Mouse (Mus musculus) regulatory T cell (primary cell): ENCODE data around the gene Snapc2.

Experiments used
- in situ Hi-C: fragments of 300-600 bp; cut with MboI, MseI; formaldehyde crosslinking; loops from one replicate; pipeline ENCODE4 v1.15.1; 2025; ENCODE audit warnings: high pct_unique_total_duplicates

The Snapc2 gene

DNA sequence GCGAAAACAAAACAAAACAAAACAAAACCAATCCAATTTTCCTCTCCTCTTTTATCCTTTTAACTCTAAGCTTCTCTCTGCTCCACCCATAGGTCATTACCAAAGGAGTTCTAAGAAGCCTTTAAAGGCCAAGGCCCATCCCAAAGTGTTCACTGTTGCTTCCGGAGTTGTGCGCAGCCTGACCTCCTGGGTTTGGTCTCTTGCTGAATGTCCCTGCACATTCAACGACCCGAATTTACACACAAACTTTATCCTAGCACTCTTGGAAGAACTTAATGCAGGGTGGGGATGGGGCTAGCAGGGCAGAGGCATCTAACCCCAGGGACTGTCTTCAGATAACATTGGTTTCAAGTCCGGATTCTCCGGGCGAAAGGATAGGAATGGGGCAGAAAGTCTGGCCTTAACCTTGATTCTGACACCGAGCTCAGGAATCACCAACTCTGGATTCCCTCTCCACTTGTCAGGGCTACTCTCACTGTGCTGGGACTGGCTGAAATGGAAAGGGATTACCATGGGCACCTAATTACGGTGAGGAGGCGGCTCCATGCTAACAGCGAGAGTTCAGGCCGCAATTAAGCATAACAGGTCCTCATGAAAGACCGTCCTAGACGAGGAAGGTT is 15.0 kb upstream of the Snapc2 start:
- in situ Hi-C loops, result no loop called here

DNA sequence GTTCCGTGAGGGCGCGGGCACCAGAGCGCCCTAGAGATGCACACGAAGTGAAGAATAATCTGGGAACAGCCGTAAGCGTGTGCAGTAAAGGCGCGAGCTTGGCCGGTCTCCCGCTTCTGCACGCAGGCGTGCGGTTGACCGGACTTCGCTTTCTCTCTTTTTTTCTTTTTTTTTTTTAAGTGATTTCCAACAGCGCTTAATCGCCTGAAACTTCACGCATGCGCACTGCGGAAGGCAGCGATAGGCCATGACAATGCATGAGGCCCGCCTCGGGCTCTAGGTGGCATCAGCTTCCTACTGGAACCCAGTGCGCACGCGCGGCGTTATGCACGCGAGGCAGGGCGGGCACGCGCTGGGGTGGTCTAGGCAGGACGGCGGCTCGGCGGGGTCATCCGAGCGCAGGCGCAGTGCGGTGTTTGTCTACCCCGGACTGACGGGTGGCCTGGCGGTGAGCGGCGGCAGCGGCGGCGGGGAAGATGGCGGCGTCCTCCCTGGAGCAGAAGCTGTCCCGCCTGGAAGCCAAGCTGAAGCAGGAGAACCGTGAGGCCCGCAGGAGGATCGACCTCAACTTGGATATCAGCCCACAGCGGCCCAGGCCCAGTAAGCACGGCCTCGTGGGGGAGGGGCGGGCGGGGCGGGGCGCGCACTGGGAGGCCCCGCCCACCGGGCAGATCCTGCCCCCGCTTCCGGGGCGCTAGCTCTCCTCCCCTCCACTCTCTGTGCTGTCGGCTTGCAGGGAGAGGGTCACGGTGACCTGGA is 14.3 kb upstream of the Snapc2 start, which contains the start of the genes Map2k7 and Gm49320:
Gene Map2k7 (plus strand): TSS at position 307 of the 759 bp plus-strand sequence.
Gene Gm49320 (plus strand): TSS at position 432 of the 759 bp plus-strand sequence.
- in situ Hi-C loops, result no loop called here

DNA sequence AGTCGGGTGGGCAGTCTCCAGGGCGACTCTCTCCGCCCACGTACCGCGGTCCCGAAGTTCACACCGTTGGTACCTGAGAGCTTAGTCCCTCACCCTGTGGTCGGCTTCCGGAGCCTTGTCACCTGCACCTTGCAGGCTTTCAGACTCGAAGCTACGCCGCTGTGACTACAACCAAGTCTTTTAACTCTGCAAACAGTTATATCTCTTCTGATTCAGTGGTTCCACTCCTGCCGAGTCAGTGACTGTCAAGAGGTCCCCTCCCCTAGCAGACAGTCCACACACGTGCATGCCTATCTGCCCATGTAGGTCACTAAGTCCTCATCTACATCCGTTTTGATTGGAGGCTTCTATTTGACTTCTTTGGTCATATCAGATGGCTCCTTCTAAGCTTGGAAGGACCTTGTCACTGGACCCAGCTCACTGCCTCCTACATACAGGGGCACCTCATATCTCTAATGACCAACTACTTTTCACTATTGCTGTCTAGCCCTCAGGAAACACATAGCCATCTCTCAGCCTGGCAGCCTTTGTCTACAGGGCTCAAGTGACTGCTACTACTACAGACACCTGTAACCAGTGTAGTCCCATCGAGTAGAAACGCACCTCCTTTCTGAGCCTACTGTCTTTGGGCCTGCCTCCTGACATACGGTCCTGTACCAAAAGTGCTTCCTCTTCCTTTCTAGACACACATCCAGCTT is 13.5 kb upstream of the Snapc2 start:
- in situ Hi-C loops, result no loop called here

- in situ Hi-C loops, result no loop called here
These were observed 7.8 kb upstream of the Snapc2 start for GRCm38 (mm10) chr8:4245061-4245460.

DNA sequence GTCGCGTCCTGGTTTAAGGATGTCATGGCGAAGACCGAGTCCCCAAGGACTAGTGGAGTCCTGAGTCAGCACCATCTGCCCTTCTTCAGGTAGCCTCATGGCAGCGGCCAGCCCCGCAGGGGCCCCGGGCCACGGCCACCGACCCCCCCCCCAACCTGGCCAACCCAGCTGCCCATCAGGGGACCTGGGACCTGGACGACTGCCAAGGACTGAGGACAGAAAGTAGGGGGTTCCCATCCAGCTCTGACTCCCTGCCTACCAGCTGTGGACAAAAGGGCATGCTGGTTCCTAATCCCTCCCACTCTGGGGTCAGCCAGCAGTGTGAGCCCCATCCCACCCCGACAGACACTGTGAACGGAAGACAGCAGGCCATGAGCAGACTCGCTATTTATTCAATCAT is 7.1 kb upstream of the Snapc2 start:
- in situ Hi-C loops, result no loop called here

- in situ Hi-C loops, result no loop called here
These were observed 5.6 kb upstream of the Snapc2 start for GRCm38 (mm10) chr8:4247241-4247640.

DNA sequence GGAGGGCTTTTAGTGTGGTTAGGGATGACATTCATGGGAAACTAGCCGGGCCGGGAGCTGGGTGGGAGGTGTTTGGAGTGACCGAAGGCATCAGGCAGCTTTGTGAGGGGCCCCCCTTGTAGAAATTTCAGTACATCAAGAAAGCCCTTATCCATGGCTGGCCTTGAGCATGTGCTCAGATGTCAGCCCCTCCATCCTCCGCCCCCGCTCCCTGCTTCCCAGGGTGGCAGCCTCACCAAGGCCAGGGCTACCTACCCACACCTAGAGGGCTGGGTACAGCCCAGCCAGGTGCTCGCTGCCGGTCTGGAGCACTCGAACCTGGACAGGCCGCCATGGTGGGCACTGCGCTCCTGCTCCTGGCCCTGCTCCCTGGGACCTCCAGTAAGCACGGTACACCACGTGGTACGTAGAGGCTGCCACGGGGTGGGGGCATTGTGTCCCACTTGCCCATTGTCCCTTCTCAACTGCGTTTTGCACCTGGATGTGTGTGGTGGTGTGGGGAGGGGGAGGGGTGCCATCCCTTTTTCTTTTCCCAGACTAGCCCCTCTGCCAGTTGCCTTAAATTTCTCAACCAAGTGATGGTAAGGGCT is 4.8 kb upstream of the Snapc2 start, which contains the start of gene Tgfbr3l:
Gene Tgfbr3l (plus strand): TSS at position 264 of the 590 bp plus-strand sequence.
- in situ Hi-C loops, result no loop called here

DNA sequence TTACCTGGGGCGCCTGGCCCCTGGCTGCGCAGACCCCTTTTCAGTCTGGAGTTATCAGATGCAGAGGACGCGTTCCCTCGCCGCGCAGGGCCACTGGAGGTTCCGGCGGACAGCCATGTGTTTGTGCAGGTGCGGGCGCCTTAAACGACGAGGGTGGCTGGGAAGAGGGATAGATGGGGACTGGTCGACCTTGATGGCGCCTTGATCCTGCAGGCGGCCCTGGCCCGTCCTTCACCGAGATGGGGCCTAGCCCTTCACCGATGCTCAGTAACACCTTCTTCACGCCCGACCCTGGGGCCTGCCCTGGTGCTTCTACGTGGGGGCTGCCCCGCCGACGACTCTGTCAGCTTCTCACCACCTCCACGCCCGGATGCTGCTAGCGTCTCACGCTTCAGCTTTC is 3.7 kb upstream of the Snapc2 start:
- in situ Hi-C loops, result no loop called here

DNA sequence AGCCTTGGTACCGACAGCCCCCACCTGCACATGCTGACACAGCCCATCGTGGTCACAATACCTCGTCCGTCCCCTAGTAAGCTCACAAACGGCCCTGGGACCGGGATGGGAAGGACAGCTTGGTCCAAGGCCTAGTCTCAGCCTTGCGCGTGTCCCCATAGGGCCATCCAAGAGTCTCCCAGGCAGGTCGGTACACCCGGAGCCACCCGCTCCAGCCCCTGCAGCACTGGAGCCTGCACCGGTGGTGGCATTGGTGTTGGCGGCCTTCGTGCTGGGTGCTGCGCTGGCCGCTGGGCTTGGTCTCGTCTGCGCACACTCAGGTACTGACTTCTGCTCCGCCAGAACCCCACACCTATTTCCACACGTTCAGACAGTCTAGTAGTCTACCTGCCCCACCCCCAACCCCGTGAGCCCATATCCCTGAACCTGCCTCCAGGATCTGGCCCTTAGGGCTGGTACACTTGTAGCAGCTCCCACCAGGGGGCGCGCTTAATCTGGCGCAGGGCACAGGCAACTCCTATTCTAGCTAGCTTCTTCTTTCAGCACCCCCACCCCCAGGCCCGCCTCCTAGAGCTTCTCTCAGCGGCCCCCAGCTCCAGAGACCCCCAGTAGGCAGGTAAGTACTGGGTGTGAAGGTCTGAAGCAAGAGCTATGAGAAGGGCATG is 2.4 kb upstream of the Snapc2 start:
- in situ Hi-C loops, result loop anchor here (10.0 kb wide), 1 partner anchor 756 kb away; the partner anchor contains the start of gene Zfp358

GRCm38 (mm10) chr8:4252116-4252760 is 642 bp upstream of the Snapc2 start:
- in situ Hi-C loops, result loop anchor here (10.0 kb wide), 1 partner anchor 757 kb away; the partner anchor contains the start of gene Zfp358

DNA sequence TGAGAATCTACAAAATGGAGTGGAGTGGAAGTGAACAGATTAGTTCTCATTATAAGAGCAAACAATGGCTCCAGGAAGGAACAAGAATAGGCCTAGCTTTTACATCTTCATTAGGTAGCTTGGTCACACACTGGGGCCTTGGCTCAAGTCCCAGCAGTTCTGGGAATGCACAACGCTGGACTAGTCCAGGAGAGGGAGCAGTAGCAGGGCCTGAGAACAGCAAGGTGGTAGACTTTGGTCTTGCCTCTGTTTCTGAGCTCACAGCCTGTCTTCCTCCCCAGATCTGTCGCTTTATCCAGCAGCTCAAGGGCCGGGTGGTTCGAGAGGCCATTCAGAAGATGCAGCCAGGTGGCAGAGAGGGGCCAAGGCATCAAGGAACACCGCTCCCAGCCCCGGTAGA is 1.1 kb downstream of the Snapc2 start:
- in situ Hi-C loops, result loop anchor here (10.0 kb wide), 1 partner anchor 759 kb away; the partner anchor contains the start of gene Zfp358

DNA sequence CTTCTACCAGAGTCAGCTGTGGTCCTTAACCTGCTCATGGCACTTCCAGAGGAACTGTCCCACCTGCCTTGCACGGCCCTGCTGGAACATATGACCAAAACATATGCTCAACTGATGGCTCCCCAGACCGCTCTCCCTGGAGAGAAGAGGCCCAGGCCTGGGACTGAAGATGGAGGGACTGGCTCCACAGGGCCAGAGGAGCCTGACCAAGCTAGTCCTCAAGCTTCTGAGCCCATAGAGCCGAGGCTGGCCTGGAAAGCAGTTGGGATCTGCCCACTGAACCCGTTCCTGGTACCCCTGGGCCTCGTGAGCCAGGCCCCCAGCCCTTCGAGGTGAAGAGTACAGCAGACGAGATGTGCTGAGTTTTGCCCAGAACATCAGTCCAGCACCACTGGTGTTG is 2.6 kb downstream of the Snapc2 start:
- in situ Hi-C loops, result loop anchor here (5.0 to 10.0 kb wide), 4 partner anchors 67 to 761 kb away; partner anchors contain the start of genes Evi5l and Zfp358

- in situ Hi-C loops, result loop anchor here (5.0 to 10.0 kb wide), 4 partner anchors 65 to 762 kb away; partner anchors contain the start of genes Evi5l and Zfp358
These were observed 4.0 kb downstream of the Snapc2 start for GRCm38 (mm10) chr8:4256911-4257310.

DNA sequence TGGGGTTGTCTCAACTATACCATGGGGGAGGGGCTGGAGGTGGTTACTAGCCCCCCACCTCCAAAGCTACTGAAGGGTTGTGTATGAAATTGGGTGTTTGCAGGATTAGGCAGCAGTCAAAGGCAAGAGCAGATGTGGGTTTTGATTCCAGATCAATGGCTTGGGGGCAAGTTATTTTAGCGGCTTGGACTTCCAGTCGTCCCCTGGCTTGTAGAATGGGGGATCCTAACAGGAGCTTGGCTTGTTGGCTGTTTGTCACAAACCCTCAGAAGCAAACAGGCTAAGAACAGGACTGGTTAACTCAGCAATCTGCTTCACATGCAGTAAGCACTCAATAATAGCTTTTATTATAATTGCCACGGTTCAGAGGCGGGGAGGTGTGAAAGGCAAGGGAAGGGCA is 4.5 kb downstream of the Snapc2 start:
- in situ Hi-C loops, result loop anchor here (5.0 to 10.0 kb wide), 4 partner anchors 65 to 763 kb away; partner anchors contain the start of genes Evi5l and Zfp358

DNA sequence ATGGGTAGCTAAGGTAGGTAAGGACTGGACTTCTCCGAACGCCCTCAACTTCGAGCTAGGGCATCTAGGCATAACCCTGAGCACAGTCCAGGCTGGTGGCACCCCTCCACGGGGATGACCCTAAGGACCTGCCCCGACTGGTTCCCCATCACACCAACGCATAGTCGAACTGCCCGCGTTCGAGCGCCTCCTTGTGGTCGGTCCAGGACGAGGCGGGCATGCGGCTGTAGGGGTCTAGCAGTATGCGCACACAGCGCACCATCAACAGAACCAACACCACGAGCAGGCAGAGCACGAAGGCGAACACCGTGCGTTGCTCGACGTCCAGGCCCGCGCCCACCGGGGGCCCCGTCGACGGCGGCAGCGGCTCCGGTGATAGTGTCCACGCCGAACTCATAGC is 5.4 kb downstream of the Snapc2 start:
- in situ Hi-C loops, result loop anchor here (5.0 to 10.0 kb wide), 4 partner anchors 64 to 763 kb away; partner anchors contain the start of genes Evi5l and Zfp358

DNA sequence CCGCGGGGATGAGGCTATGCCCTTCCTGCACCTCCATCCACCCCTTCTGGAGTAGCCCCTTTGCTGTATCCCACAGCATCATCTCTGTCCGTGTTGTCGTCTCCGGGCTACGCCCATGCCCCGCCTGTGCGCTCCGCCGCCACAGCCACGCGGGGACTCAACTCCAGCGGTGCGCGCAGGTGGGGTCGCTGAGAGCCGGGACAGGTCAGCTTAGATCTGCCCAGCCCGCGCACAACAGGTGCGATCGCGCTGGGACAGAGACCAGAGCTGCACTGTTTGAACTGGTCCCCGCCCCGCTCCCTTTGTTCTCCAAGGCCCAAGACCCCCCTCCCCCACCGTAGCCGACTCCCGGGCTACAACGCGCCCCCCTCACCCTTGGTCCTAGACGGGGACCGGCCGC is 5.8 kb downstream of the Snapc2 start:
- in situ Hi-C loops, result loop anchor here (5.0 to 10.0 kb wide), 4 partner anchors 64 to 764 kb away; partner anchors contain the start of genes Evi5l and Zfp358

DNA sequence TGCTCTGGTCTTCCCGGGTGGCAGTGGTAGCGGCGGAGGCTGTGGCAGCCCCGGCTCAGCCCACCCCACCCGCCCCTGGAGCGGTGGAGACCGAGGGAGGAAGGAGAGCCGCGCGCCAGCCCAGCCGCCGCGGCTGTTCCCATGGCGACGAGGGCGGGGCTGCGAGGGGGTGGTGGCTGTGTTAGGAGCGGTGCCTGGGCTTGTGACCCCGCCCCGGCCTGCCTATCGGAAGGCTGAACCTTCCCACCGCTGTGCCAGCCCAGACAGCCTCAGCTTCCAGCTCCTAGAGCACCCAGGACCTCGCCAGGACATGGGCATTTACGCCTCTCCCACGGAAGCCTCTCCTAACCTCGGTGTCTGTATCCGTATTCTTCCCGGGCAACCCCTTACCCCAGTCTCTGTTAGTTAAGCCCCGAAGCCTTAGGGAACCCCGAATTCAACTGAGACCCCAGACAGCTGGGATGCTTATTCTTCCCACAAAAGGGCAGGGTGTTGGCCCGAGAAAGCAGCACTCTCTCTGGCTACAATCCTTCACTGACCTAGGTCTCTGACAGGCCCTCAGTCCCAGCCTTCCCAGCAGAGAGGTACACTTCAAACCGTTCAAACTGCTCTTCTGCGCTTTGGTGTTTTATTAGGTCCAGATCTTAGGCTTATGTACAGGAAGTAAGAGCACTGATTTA is 6.4 kb downstream of the Snapc2 start, which contains the start of gene Ctxn1:
Gene Ctxn1 (minus strand): TSS at position 150 of the 680 bp plus-strand sequence.
- in situ Hi-C loops, result loop anchor here (5.0 to 10.0 kb wide), 4 partner anchors 63 to 764 kb away; partner anchors contain the start of genes Evi5l and Zfp358

DNA sequence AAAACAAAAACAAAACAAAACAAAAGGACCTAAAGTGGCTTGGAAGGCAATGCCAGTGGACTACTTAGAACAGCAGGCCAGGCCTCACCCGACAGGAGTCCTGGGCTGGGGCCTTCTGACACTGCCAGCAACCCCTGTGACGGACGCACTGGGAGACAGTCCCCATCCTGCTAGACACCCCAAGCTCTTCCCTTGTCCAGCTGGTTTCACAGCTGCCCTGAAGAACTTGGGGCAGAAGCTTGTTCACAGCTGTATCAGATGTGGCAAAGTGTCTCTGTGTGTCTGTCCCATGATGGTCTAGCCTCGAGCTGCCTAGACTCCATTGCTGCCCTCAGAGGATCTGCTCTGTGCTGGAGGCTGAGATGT is 6.9 kb downstream of the Snapc2 start:
- in situ Hi-C loops, result loop anchor here (5.0 to 10.0 kb wide), 4 partner anchors 63 to 765 kb away; partner anchors contain the start of genes Evi5l and Zfp358

DNA sequence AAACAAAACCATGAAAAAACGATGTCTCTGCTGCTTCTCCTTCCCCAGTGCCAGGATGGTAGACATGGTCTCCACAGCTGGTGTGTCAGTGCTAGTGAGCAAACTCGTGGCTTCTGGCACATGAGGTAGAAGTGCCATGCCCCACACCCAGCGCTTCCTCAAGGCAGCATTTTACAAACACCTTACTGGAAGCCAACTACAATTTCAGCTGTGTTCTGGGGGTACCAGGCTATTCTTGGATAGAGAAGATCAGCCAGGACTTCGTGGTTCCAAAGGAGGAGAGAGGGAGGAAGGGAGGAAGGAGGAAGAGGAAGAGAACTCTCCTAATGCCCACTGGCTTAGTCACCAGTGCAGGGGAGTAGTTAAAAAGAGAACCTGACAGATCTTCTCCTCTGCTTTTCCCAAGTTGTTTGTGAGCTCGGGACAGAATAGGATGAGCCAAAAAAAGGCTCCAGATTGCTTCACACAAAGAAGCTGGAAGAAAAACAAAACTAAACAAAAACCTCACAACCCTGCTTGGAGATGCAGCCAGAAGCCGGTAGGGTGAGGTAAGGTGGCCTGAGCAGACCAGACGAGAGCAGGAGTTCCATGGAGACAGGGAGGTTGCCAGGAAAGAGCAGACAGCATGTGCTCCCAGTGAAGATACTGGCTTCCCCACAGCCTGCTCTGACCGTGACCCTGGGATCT is 10.4 kb downstream of the Snapc2 start:
- in situ Hi-C loops, result no loop called here
